Mouse (Mus musculus) stomach, postnatal 0 days (tissue): ENCODE results near the gene Ptcd2. TPM values are rescaled to one million over a fixed set of nuclear protein-coding genes. Genes with fewer than 3 reads are reported as not detected.

ENCODE experiments used
- ATAC-seq: fragments of 200-750 bp; cut with Nextera tagmentation; 2 replicates; pipeline ENCODE4 v1.8.0; 2017; ENCODE audit not compliant: low FRiP score, low TSS enrichment
- DNase-seq: peaks from one replicate; pipeline ENCODE4 v3.0.0-alpha.2; 2016; ENCODE audit warnings: low spot score
- H3K27ac ChIP-seq: fragments of 300-500 bp; sonication (generic); replicated peaks from 2 replicates; pipeline ENCODE4 v1.5.1; 2014; ENCODE audit warnings: mild to moderate bottlenecking, control low read depth
- H3K27me3 ChIP-seq: fragments of 300-500 bp; sonication (generic); 2 replicates; pipeline ENCODE4 v1.6.1; 2014; ENCODE audit warnings: low read length; ENCODE audit not compliant: control insufficient read depth, insufficient read depth
- H3K36me3 ChIP-seq: fragments of 300-500 bp; sonication (generic); 2 replicates; pipeline ENCODE4 v1.6.1; 2014; ENCODE audit warnings: low read length, mixed read lengths; ENCODE audit not compliant: control insufficient read depth, insufficient read depth
- H3K4me1 ChIP-seq: fragments of 300-500 bp; sonication (generic); replicated peaks from 2 replicates; pipeline ENCODE4 v1.6.1; 2014; ENCODE audit warnings: antibody characterized with exemption; ENCODE audit not compliant: control insufficient read depth, insufficient read depth
- H3K4me2 ChIP-seq: fragments of 300-500 bp; sonication (generic); replicated peaks from 2 replicates; pipeline ENCODE4 v1.6.1; 2014; ENCODE audit warnings: low read depth, mild to moderate bottlenecking, control low read depth, moderate library complexity
- H3K4me3 ChIP-seq: fragments of 300-500 bp; sonication (generic); 2 replicates; pipeline ENCODE4 v1.5.1; 2014; ENCODE audit warnings: low read depth, low read length, control low read depth
- H3K9ac ChIP-seq: fragments of 300-500 bp; sonication (generic); 2 replicates; pipeline ENCODE4 v1.6.1; 2014; ENCODE audit warnings: mild to moderate bottlenecking, low read length, control low read depth, mixed read lengths
- H3K9me3 ChIP-seq: fragments of 300-500 bp; sonication (generic); 2 replicates; pipeline ENCODE4 v1.6.1; 2016; ENCODE audit warnings: low read length; ENCODE audit not compliant: control insufficient read depth
- CTCF ChIP-seq: IDR thresholded peaks from 2 replicates; pipeline ENCODE4 v1.5.1; 2016; ENCODE audit warnings: antibody characterized with exemption, low read depth, mild to moderate bottlenecking, moderate library complexity
- EP300 ChIP-seq: optimal IDR thresholded peaks from 2 replicates; pipeline ENCODE3; 2016; ENCODE audit warnings: antibody characterized with exemption
- whole genome bisulfite sequencing: fragments of 180-500 bp; shearing (Covaris S2); extraction: QIAGEN DNeasy Blood & Tissue Kit; methylation state at CpG from one replicate; pipeline ENCODE4 v1.1.7; 2014; 5-methylcytosine and 5-hydroxymethylcytosine counted together
- polyA plus RNA-seq: library from polyadenylated mRNA; unstranded; fragments of >200 nt; fragmentation: Nextera tagmentation; extraction: Ambion mirVana; gene quantifications from 2 replicates; pipeline ENCODE4 v1.2.1, GENCODE M21; 2015

Gene Ptcd2
- polyA plus RNA-seq, 1 experiment from 2014 or later = 30.1 TPM

GRCm38 (mm10) chr13:99385911-99386310 lies 41.4 kb upstream of the Ptcd2 start:
- no peak for TF ChIP-seq EP300
- TF ChIP-seq CTCF = no peak
- Histone ChIP-seq H3K4me3 (no peak overlapping the region), H3K27me3 (no peaks in the 10 kb centered on the region), H3K9me3 (no peaks in the 10 kb centered on the region), H3K27ac (no peak overlapping the region), H3K4me1 (no peaks in the 10 kb centered on the region), H3K4me2 (no peak overlapping the region), H3K9ac (no peak overlapping the region), H3K36me3 (no peaks in the 10 kb centered on the region)
- 74% methylated on average over 6 of the region's 6 CpGs for WGBS
- ATAC-seq (peak; percentile 59; the same call in 1 of the 2 replicates), DNase-seq (peak; percentile 26)

GRCm38 (mm10) chr13:99384555-99385203 lies 40.2 kb upstream of the Ptcd2 start:
- Histone ChIP-seq H3K4me2 (no peak overlapping the region), H3K9ac (no peak overlapping the region), H3K9me3 (no peaks in the 10 kb centered on the region), H3K4me1 (no peaks in the 10 kb centered on the region), H3K27me3 (no peaks in the 10 kb centered on the region), H3K4me3 (no peak overlapping the region), H3K27ac (no peak overlapping the region), H3K36me3 (no peaks in the 10 kb centered on the region)
- 67% methylated on average over 7 of the region's 7 CpGs for WGBS
- ATAC-seq = no peak
- TF ChIP-seq CTCF (no peak), EP300 (no peak)
- no peak for DNase-seq

- H3K9me3 ChIP-seq = no peaks in the 10 kb centered on the region
- WGBS = 55% methylated on average over 6 of the region's 6 CpGs
- H3K4me3 ChIP-seq = no peak overlapping the region
- ATAC-seq (no peak), DNase-seq (no peak)
- TF ChIP-seq EP300 (no peak), CTCF (no peak)
- no peaks in the 10 kb centered on the region for H3K27me3 ChIP-seq
- H3K9ac ChIP-seq = no peak overlapping the region
- no peak overlapping the region for H3K4me2 ChIP-seq
- no peaks in the 10 kb centered on the region for H3K4me1 ChIP-seq
- H3K27ac ChIP-seq = no peak overlapping the region
- H3K36me3 ChIP-seq = no peaks in the 10 kb centered on the region
Measured at GRCm38 (mm10) chr13:99382373-99382772, 37.9 kb upstream of the Ptcd2 start.

GRCm38 (mm10) chr13:99378223-99378622 lies 33.7 kb upstream of the Ptcd2 start:
- no peak overlapping the region for H3K9ac ChIP-seq
- TF ChIP-seq EP300 = no peak
- TF ChIP-seq CTCF = no peak
- no peaks in the 10 kb centered on the region for H3K36me3 ChIP-seq
- H3K27me3 ChIP-seq = no peaks in the 10 kb centered on the region
- H3K4me1 ChIP-seq = no peaks in the 10 kb centered on the region
- H3K9me3 ChIP-seq = no peaks in the 10 kb centered on the region
- DNase-seq = no peak
- no peak overlapping the region for H3K4me2 ChIP-seq
- 95% methylated on average over 1 of the region's 1 CpGs for WGBS
- no peak overlapping the region for H3K4me3 ChIP-seq
- no peak overlapping the region for H3K27ac ChIP-seq
- ATAC-seq = no peak

- Histone ChIP-seq H3K4me1 (no peaks in the 10 kb centered on the region), H3K27ac (no peak overlapping the region), H3K4me2 (no peak overlapping the region), H3K9me3 (no peaks in the 10 kb centered on the region), H3K4me3 (no peak overlapping the region), H3K36me3 (no peaks in the 10 kb centered on the region), H3K27me3 (no peaks in the 10 kb centered on the region), H3K9ac (no peak overlapping the region)
- WGBS = 75% methylated on average over 6 of the region's 6 CpGs
- TF ChIP-seq EP300 (no peak), CTCF (no peak)
- DNase-seq = no peak
- no peak for ATAC-seq
Measured at GRCm38 (mm10) chr13:99377055-99377454, 32.5 kb upstream of the Ptcd2 start.

GRCm38 (mm10) chr13:99375550-99375949 lies 31.0 kb upstream of the Ptcd2 start:
- H3K4me2 ChIP-seq = no peak overlapping the region
- no peak for ATAC-seq
- no peak overlapping the region for H3K27ac ChIP-seq
- no peak overlapping the region for H3K9ac ChIP-seq
- H3K4me1 ChIP-seq = no peaks in the 10 kb centered on the region
- 35% methylated on average over 6 of the region's 6 CpGs for WGBS
- H3K27me3 ChIP-seq = no peaks in the 10 kb centered on the region
- DNase-seq = peak; percentile 81
- no peak overlapping the region for H3K4me3 ChIP-seq
- H3K9me3 ChIP-seq = no peaks in the 10 kb centered on the region
- TF ChIP-seq EP300 (no peak), CTCF (peak; percentile 97)
- H3K36me3 ChIP-seq = no peaks in the 10 kb centered on the region
